Mouse (Mus musculus): ENCODE results near the gene Gm45711.

DNA sequence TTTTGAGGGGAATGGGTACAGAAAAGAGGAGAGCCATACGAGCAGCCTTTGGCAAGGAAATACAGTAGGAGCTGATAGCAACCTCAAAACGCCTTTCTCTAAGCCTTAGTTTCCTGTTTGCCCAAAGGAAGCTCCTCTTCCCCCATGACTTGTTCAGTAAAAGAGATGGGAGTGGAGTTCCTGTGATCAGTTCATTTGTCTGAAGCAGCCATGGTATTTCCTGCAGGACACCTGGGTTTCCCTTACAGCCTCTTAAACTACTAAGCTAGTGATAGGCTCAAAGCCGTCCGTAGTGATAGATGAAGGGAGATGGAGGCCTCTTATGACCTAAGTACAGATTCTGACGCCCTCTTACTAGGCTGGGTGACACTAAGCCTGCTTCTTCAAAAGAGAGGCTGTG, 32.5 kb upstream of the Gm45711 start:
- TF ChIP-seq POLR2A (IDR thresholded peaks at IDR 0.05; ENCODE audit: extremely low read depth, insufficient read depth, low read length) (no peak), CTCF (IDR thresholded peaks at IDR 0.05; ENCODE audit: extremely low read depth, insufficient read depth, low read length) (no peak)

Measured in cortical plate, adult 2 months (tissue).